Mouse (Mus musculus) common myeloid progenitor, adult 5-6 weeks (primary cell): ENCODE data around the gene Sgf29. TPM values are rescaled to one million over a fixed set of nuclear protein-coding genes. Genes with fewer than 3 reads are reported as not detected.
"Not testable (repeated sequence)": the region's sequence is repeated elsewhere in the genome, so short reads cannot be mapped to it uniquely, and the experiment has no call there.

Experiments used
- ATAC-seq: replicated peaks from 2 replicates; pipeline ENCODE4 v1.8.0; 2016; ENCODE audit warnings: low read depth, mild to moderate bottlenecking, moderate TSS enrichment, inconsistent platforms; ENCODE audit not compliant: poor library complexity, severe bottlenecking
- total RNA-seq: library from RNA; stranded (forward); fragments of 200-1000, 187-1606 nt; gene quantifications from 2 replicates; pipeline ENCODE4 v1.2.3, GENCODE M21; 2017

The Sgf29 gene
- total RNA-seq, 1 experiment from 2014 or later = 40.8 TPM

DNA sequence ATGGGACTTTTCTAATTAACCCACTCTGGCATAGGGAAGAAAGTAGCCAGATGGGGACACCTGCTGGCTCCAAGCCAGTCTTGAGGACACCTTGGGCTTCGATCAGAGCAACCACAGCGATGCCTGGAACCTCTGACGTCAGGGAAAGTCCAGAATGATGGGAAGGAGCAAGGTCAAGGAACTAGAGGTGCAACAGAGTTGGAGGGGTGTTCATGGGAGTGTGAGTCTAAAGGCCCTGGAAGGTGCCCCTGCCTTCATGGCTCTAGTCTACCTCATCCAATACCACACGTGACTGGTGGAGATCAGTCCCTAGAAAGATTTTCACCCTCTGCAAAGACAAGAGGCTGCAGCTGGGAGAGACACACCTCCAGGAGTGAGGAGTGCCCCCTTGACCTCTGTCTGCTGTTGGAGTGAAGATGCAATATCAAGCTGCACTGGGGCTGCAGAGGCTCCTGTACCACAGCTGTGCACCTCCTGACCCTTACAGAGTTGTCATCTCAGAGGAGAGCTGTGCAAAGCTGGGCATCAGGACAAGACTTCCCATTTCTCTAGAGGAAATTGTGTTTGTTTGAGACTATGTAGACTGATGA, 27.6 kb downstream of the Sgf29 start:
- ATAC-seq = no peak

DNA sequence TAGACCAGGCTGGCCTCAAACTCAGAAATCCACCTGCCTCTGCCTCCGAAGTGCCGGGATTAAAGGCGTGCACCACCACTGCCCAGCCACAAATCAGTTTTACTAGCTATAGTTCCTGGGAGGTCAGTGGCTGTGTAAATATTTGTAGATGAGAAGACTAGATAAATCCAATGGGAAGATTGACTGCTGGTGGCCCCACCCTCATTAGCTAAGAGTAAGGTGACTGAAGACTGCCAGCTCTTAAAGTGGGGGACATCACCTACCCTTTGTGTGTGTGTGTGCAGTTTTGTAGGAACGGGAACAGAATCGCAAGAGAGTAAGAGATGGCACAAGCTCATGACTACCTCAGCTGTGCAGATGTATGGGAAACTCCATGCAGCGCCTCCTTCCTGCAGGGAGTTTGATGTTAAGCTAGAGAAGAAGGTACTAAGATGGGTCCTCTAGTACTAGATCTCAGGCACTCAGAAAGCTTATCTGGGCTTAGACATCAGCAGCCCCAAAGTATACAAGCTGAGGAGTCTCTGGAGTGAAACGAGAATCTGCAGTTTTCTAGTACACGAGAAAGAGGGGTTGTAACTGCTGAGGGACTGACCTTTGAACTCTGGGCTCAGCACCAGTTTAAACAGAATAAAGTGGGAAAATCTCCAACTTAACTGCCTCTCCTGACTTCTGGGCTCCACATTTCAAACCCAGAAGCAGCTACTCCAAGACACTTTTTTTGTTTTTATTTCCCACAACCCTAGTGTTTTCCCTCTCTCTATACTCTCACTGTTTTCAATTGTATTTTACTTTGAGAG, 29.6 kb downstream of the Sgf29 start:
- no peak for ATAC-seq

DNA sequence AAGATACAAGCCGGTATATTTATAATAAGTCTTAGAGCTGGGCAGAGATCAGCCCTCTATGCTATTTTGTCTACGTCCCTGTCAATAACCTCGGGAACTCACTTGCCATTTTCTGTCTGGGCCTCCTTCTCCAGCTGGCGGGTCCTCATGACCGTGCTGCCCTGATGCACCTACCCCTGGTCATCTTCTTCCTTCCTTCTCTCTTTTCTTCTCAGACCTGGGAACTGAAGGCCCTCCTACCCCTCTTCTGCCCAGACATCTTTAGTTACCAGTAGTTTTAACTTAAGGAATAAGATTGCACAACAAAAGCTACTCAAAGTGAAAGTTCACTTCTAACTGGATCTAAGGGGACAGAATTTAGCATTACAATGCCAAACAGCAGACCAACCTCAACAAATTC, 30.6 kb downstream of the Sgf29 start:
- no peak for ATAC-seq

DNA sequence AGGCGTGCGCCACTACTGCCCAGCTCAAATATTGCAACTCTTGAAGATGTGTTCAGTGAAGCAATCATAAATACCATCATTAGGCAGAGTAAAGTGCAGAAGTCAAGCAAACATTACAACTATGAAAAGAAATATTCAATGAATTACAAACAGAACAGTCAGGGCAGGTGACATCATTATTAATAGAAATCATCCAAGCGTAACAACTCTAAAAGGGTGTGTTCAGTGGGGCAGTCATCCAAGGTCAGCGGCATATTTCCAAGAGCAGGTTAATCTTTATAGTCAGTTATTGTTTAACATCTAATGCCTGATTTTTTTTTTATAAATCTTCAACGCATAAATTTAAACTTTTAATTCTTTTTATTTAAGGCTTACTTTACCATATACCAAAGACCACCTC, 32.1 kb downstream of the Sgf29 start:
- ATAC-seq = no peak

DNA sequence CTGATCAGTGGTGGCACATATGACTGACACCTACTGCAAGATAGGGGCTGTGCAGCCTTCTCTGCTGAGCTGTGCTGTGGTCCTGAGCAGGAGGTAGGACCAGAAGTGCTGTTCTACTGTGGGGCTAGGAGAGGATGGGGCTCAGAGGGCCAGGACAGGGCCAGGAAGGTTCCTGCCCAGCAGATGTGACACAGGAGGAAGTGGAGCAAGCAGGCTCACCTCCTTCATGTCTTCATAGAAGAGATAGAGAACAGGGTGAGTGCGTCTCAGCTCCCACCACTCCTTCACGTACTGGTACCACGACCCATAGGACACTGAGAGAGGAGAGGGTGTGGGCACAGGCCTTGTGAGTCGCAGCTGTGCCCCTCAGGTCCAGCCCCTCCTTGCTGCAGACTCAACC, 39.0 kb downstream of the Sgf29 start:
- not testable (repeated sequence) for ATAC-seq

DNA sequence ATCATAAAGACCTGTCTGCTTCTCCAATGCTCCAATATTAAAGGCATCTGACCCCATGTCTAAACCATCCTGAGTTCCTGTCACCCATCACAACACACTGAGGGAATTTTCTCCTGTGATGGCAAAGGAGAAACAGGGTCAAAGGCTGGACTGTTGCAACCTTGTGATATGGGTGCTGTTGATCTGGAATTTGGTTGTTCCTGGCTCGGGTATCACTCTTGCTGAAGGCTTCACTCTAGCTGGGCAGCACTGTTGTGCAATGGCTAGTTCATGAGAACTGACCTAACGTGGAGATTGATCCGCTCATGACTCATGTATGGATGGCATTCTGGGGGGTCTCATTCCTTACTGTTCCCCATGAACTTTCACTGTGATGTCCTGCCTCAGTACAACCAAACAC, 39.9 kb downstream of the Sgf29 start:
- no peak for ATAC-seq

DNA sequence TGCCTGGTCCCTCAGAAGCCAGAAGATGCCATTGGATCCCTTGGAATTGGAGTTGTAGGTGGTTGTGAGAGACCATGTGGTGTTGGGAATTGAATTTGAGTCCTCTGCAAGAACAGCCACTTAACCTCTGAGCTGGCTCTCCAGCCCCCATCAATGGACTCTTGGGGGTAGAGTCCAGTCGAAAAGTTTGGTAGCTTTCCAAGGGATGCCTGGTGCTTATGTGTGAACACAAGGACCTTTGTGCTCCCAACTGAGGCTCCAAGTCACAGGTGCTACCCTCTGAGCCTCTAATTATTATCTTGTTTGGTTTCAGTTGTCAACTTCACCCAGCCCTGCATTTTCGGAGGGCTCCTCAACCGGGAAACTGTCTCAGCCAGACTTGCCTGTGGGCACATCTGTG, 41.6 kb downstream of the Sgf29 start:
- no peak for ATAC-seq

DNA sequence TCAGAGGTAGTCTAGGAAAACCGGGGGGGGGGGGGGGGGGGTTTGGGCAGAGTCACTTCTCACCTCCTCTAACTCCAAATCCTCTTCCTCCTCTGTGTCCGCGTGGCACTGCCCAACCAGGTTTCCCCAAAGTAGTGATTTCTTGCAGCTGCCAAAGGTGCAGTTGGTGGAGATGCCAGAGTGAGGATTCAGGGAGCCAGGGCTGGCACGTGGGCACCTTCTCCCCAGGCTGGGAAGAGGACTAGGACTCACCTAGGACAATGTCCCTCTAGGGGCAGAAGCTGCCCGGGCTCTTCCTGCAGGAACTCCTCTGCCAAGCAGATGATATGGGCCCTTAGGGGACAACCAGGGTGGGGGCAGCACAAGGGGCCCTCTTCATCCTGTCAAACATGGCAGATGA, 42.6 kb downstream of the Sgf29 start:
- ATAC-seq = no peak

DNA sequence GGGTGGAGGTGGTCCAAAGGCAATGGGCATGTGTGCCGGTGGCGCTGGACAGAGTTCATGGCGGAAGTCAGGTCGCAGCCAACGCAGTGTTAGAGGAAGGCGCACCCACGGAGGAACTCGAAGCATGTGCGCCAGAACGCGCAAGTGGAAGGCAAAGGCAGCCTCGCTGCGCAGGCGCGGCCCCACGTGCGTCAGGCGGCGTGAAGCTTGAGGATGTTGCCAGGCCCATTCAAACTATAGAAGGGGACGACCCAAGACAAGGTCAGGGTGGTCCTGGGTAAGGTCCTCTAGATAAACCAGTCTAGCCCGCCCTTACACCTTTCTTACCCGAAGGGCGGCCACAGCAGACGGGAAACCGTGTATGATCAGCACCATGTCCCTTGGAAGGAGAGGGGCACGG, 43.3 kb downstream of the Sgf29 start:
- no peak for ATAC-seq

DNA sequence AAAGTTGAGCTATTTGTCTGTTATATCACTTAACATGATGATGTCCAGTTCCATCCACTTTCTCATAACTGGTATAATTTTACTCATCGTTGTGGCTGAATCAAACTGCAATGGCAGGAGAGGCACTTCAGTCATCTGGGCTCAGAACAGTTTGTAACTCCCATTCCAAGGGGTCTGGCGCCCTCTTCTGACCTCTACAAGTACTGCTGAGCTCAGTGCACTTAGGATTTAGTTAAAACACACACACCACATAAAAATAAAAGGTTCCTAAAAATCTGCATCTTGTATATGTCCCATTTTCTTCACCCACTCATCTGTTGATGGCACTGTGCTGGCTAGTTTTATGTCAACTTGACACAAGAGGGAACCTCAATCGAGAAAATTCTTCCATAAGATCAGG, 44.1 kb downstream of the Sgf29 start:
- ATAC-seq = peak; percentile 45

DNA sequence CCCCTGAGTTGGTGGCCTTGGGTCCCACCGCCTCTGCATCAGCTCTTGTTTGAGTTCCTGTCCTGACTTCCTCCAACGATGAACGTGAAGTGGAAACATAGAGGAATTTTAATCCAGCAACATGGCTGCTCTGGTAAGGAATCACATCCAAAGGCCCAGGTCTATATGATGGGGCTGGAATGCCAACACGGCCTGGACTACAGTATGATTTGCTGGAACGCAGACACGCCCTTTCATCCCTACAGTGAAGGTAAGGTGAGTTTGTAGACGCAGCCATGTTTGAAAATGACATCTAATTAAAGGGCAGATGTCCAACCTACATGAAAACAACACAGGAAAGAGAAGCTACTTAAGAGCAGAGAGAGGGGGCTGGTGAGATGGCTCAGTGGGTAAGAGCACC, 44.7 kb downstream of the Sgf29 start:
- ATAC-seq = no peak

DNA sequence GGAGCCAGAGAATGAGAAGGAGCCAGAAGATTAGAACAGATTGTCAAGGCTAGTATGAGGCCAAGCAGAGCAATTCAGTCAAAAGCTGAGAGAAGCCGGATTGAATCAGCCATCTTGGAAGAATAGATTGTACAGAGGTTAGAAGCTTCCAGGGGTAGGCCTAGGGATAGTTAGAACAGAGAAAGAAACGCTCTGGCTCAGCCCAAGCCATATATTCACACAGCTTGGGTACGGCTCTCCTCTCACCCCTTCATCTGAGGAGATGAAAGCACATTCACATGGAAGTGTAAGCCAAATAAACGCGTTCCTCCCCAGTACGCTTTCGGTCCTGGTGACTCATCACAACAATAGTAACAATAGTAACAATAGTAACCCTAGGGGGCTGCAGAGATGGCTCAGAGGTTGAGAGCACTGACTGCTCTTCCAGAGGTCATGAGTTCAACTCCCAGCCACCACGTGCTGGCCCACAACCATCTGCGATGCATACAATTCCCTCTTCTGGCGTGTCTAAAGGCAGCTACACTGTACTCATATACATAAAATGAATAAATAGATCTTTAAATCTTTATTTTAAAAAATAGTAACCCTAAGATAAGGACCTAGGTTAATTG, 45.4 kb downstream of the Sgf29 start:
- no peak for ATAC-seq

DNA sequence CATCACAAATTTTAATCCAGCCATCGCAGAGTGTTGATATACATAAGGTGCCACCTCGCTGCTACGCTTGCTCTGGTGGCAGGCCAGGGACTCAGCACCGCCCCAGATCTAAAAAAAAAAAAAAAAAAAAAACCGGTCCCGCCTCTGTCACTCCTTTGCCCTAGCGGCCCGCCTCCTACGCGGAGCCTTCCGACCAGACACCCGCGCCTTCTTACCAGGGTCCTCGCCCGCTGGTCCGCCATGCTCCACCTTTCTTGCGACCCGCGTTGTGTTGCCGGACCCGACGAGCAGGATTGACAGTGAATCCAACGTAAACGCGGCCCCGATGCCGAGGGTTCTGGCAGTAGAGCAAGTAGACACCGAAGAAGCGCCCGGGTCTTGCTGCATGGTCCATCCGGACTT, 46.1 kb downstream of the Sgf29 start, which contains the start of gene Bola2:
Bola2 (plus strand) TSS at position 192 of the 402 bp plus-strand sequence.
- peak; percentile 66 for ATAC-seq

DNA sequence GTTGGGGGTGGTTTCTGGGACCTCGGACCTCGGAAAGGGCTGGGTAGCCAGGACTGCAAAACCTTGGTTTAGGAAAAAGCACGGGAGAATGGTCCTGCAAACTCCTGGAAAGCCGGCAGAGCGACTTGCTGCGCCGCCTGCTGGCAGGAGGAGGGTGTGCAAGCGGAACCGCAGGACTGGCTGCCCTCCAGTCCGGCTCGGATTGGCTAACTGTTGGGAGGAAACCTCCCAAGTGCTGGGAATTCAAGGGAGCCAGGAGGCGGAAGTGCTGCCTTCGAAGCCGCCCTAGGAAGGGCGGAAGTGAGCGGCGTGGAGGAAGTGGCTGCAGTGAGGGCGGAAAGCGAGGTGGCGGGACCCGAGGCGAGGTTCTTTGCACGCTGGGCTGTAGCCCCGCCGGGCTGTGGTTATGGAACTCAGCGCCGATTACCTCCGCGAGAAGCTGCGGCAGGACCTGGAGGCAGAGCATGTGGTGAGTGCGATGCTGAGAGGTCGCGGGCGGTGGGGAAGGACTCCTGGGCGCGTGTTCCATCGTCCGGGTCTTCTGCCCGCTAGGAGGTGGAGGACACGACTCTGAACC, 46.6 kb downstream of the Sgf29 start, which contains the start of gene Slx1b:
Slx1b (minus strand) TSS at position 154 of the 577 bp plus-strand sequence.
- ATAC-seq = peak; percentile 92

DNA sequence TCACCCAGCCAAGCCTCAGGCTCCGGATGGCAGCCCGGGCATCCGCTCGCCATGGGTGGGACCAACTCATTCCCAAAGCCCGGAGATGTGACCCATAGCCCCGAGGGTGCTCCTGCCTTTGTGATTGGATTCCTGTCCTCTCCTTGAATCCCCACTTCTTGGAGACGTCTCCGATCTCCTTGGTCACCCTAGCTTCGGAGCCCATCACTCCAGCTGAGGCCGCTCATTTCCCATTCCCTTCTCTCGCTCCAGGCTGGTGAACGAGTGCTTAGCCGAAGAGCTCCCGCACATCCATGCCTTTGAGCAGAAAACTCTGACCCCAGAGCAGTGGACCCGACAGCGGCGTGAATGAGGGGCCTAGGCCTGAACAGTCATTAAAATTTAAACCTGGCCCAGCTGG, 47.2 kb downstream of the Sgf29 start:
- ATAC-seq = no peak; the same call in 1 of the 2 replicates

DNA sequence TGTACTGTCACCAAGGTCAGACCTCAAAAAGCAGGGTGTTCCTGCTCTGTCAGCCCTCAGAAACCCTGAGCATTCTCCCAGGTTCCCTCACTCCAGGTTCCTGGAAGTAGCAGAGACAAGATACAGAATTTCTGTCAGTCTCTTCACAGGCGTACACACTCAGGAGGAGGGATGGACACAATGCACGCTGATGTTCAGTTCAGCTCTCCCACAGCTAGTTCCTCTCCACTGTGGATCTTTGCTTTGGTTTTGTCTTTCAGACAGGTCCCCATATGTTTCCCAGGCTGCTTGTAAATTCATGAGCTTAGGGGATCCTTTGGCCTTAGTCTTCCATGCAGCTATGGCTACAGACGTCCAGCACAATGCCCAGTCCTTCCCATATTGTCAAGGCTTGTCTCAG, 47.8 kb downstream of the Sgf29 start:
- no peak for ATAC-seq

DNA sequence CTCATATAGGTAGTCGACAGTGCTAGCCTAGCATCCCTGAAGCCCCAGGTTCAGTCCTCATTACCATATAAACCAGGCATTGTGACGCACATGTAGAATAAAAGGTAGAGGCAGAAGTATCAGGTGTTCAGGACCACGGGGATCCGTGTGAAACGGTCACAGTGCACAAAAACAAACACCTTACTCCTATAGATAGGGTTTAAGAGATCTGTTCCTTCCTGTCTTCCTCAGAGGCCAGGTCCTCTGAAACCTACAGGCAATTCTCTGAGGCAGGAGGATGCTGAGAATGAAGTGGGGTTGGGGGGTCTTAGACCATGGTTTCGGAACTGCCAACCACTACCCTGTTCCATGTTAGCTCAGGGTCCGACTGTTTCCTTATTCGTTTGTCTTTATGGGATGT, 48.7 kb downstream of the Sgf29 start:
- ATAC-seq = no peak

DNA sequence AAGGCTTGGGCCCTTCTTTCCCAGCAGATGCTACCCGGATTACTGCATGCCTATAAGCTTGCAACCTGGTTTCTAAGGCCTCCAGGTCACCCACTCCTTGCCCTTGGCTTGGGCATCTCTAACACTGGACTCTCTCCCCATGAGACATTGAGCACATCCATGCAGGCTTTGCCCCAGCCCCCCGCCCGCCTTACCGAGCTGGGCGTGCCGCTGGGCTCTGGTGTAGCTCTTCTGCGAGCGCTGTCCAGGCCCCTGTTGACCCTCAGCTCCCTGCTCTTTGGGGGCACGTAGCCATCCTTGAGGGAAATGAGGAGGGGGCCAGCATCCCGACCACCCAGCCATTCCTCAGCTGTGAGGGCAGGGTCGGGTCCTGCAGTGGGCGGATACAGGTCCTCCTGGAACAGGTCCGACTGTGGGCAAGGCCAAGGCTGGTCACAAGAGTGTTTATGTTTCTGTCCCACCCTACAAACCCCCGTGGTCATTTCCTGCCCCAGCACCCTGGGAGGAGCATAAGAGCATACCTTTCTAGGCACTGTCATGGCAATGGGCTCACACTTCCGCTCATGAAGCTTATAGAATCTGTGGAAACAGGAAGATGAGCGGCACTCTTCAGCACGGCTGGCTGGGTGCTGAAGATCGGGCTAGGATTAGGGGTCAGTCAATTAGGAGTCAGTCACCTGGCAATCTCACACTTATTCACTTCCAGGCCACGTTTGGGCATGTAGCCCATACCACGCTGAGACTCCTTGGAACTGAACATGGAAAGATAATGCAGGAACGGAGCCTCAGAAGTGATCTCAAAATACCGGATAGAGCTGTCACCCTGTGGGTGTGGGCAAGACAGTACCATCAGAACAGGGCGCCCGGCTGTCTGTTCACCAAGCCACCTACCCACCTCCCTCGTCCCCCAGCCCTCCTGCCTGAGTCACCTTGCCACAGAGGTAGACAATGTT, 51.2 kb downstream of the Sgf29 start:
- no peak for ATAC-seq

DNA sequence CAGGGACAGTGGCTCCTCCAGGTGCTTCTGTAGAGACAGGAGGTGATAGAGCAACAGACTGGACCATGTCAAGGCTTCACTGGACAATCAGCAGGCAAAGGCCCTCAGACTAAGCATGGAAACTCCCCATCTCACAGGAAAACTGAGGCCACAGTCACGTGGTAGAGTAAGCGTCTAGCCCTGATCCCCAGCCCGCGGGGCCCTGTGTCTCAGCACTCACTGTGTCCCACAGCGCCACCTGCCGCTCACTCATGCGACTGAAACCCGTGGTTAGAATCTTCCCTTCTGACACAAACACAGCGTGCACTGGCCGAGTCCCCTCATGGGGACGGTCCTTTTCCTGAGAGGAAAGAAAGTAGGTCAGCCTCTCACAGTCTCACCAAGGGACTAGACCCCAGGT, 52.0 kb downstream of the Sgf29 start:
- peak; percentile 49 for ATAC-seq
